Comparison of ENCODE assay signal across 19 mouse cellular contexts in the genomic region with DNA sequence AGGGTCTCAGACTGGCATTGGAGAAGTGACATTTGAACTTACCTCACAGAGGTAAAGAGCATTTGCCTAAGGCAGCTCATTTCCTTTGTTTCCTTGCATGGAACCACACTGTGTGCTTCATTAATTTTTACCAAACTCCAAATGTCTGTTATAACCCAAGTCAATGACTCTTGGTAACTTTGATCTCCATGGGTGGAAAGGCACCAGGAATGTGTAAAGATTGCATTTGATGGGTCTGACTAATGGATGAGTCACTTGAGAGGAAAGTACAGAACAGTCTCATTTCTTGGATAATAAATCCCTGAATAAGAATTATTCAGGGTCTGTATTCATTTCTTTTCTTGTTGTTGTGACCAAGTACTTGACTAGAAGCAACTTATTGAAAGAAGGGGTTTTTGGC.
A peak's percentile ranks its signal among the peaks of the same experiment; 100 is the strongest.
DNase-seq lines count a peak whose midpoint lies in the region; ATAC-seq and TF ChIP-seq lines count a peak whose summit lies in the region.
"Had no signal": no experiment of that assay in that cellular context is flagged by ENCODE, and none has a peak within 500 bp of the region (broad histone marks: within the 10 kb centered on the region; RNA-seq: fewer than 3 reads in every experiment).

No protein-coding gene starts in this region.

- no peak for TF ChIP-seq CTCF in kidney, adult 2 months (conservative IDR thresholded peaks at IDR 0.05; ENCODE audit: insufficient read depth, insufficient read length, low read depth, low read length)

- H3K4me1 ChIP-seq in kidney, adult 2 months (ENCODE audit: control insufficient read depth, insufficient read depth, low read length) = no peaks in the 10 kb centered on the region; the same call in 1 of the 2 replicates
- no peaks in the 10 kb centered on the region for H3K4me1 ChIP-seq in kidney, embryonic 16.5 days (ENCODE audit: insufficient read depth, low read length)
- H3K4me1 ChIP-seq: embryonic facial prominence, embryonic 13.5 days; forebrain, embryonic 13.5 days; heart, embryonic 13.5 days; hindbrain, embryonic 15.5 days had no signal

- H3K27me3 ChIP-seq in kidney, adult 2 months (replicated peaks; ENCODE audit: control insufficient read depth, insufficient read depth, low read length) = no peaks in the 10 kb centered on the region
- H3K27me3 ChIP-seq in kidney, embryonic 16.5 days (ENCODE audit: insufficient read depth, low read length) = no peaks in the 10 kb centered on the region
- H3K27me3 ChIP-seq: embryonic facial prominence, embryonic 13.5 days; forebrain, embryonic 13.5 days; heart, embryonic 13.5 days; hindbrain, embryonic 15.5 days had no signal

- no peak for TF ChIP-seq POLR2A in kidney, adult 2 months (IDR thresholded peaks at IDR 0.05; ENCODE audit: low read depth, low read length)

- H3K4me3 ChIP-seq in kidney, adult 2 months (ENCODE audit: insufficient read depth, low read depth, low read length) = no peak overlapping the region
- H3K4me3 ChIP-seq in kidney, embryonic 16.5 days (ENCODE audit: low read length) = no peak overlapping the region
- H3K4me3 ChIP-seq: embryonic facial prominence, embryonic 13.5 days; forebrain, embryonic 13.5 days; gastrocnemius, adult 2 months; heart, embryonic 13.5 days; hindbrain, embryonic 15.5 days had no signal

- H3K27ac ChIP-seq in kidney, adult 2 months (ENCODE audit: insufficient read depth, low read depth, low read length) = no peak overlapping the region
- H3K27ac ChIP-seq in kidney, embryonic 16.5 days (ENCODE audit: low read length) = no peak overlapping the region; the same call in 1 of the 2 replicates
- H3K27ac ChIP-seq: embryonic facial prominence, embryonic 13.5 days; forebrain, embryonic 13.5 days; gastrocnemius, adult 2 months; heart, embryonic 13.5 days; hindbrain, embryonic 15.5 days had no signal

- no peaks in the 10 kb centered on the region for H3K9me3 ChIP-seq in kidney, embryonic 16.5 days (ENCODE audit: low read length)
- H3K9me3 ChIP-seq: embryonic facial prominence, embryonic 13.5 days; forebrain, embryonic 13.5 days; heart, embryonic 13.5 days; hindbrain, embryonic 15.5 days had no signal

- H3K36me3 ChIP-seq in kidney, adult 2 months (ENCODE audit: control insufficient read depth, insufficient read depth, low read length) = no peaks in the 10 kb centered on the region
- no peaks in the 10 kb centered on the region for H3K36me3 ChIP-seq in kidney, embryonic 16.5 days (ENCODE audit: insufficient read depth, low read length)
- H3K36me3 ChIP-seq: embryonic facial prominence, embryonic 13.5 days; heart, embryonic 13.5 days; hindbrain, embryonic 15.5 days had no signal

- H3K4me2 ChIP-seq in kidney, embryonic 16.5 days (replicated peaks; ENCODE audit: low read depth, low read length) = no peak overlapping the region
- H3K4me2 ChIP-seq: embryonic facial prominence, embryonic 13.5 days; forebrain, embryonic 13.5 days; heart, embryonic 13.5 days; hindbrain, embryonic 15.5 days had no signal

- no peak overlapping the region for H3K9ac ChIP-seq in kidney, embryonic 16.5 days (replicated peaks; ENCODE audit: low read length)
- H3K9ac ChIP-seq: embryonic facial prominence, embryonic 13.5 days; forebrain, embryonic 13.5 days; forebrain, postnatal 0 days; heart, embryonic 13.5 days; hindbrain, embryonic 15.5 days had no signal

- DNase-seq in kidney, adult 2 months = peak; percentile 23
- no peak for DNase-seq in kidney, adult 18-20 months
- DNase-seq in kidney, postnatal 25 days = no peak
- DNase-seq in NIH3T3 (ENCODE audit: low read depth) = peak; percentile 12
- no peak for DNase-seq in layer of hippocampus, adult 11-12 months (ENCODE audit: low spot score)
- DNase-seq: adrenal gland, postnatal 10 days; cerebellum, adult 18-20 months; cerebellum, adult 9-11 months; cerebellum, postnatal 36 days; forebrain, postnatal 0 days; gastrocnemius, adult 2 months; gastrocnemius, postnatal 25 days; heart, postnatal 36 days had no signal

- ATAC-seq in kidney, embryonic 16.5 days (ENCODE audit: low FRiP score, low TSS enrichment) = peak; percentile 76
- ATAC-seq in cerebellum, adult (ENCODE audit: insufficient number of reproducible peaks, low FRiP score, low TSS enrichment) = no peak
- ATAC-seq: forebrain, embryonic 13.5 days; forebrain, postnatal 0 days had no signal

Comparison
In these comparisons a context has a peak if more than half of its experiments do, and no peak if none do; other contexts are left out.
1. DNase-seq: peak in kidney, adult 2 months (single experiment) and NIH3T3 (single experiment); none in kidney, adult 18-20 months (single experiment), kidney, postnatal 25 days (0 of 2) and layer of hippocampus, adult 11-12 months (single experiment).